Mouse (Mus musculus): Measurements from ENCODE around the gene Eif3a. TPM values are rescaled to one million over a fixed set of nuclear protein-coding genes. Genes with fewer than 3 reads are reported as not detected.

Gene Eif3a
- polyA plus RNA-seq, 1 experiment: 454 TPM

DNA sequence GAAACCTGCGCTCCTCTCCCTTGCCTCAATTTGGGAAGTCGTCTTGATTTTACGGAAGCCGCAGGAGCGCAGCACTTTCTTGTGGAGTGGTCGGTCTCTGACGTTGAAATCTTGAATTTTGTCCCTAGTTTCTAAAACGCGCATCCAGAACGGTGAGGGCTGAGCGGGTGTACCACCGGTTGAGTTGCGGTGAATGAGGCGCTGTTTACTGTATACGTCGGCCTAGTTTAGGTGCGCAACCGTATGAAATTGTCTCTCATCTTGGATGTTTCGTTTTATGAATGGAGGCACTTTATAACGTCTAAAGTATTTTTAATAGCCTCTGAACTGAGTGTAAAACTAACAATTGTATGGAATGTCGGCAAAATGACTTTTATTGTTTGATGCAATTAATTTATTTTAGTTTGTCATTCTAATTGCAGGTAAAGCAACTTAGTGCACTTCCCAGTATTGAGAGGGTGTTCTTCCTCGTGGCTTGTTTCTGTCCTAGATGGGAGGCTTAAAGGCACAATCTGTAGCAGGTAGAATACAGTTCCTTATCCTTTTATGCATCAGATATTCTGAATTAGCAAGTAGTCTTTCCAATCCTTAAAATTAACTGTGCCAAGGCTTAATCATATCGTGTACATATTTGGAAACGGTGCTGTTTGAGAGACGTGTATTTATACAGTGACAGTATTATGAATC, 33.2 kb downstream of the Eif3a start:
- Histone ChIP-seq H3K27me3 (ENCODE audit: control insufficient read depth, insufficient read depth, low read length, poor library complexity, severe bottlenecking) (no peaks in the 10 kb centered on the region), H3K36me3 (ENCODE audit: control insufficient read depth, insufficient read depth, low read length, poor library complexity, severe bottlenecking) (peaks cover 12% of the 10 kb centered on the region), H3K27ac (ENCODE audit: insufficient read depth, low read length) (no peak overlapping the region), H3K9ac (ENCODE audit: low read depth, poor library complexity, severe bottlenecking) (peak overlapping the region; percentile 95), H3K9me3 (replicated peaks; ENCODE audit: control insufficient read depth, insufficient read depth, low read length, poor library complexity, severe bottlenecking) (no peaks in the 10 kb centered on the region), H3K4me3 (ENCODE audit: low read depth, low read length) (peak overlapping the region; percentile 66), H3K4me1 (ENCODE audit: control insufficient read depth, insufficient read depth, low read length) (peaks cover 1% of the 10 kb centered on the region)
- TF ChIP-seq POLR2A (IDR thresholded peaks at IDR 0.05; ENCODE audit: insufficient read depth, low read length): no peak
- TF ChIP-seq CTCF (IDR thresholded peaks at IDR 0.05; ENCODE audit: low read depth, low read length): no peak
- no peak for TF ChIP-seq EP300 (IDR thresholded peaks at IDR 0.05; ENCODE audit: insufficient read depth, low read depth, low read length)

DNA sequence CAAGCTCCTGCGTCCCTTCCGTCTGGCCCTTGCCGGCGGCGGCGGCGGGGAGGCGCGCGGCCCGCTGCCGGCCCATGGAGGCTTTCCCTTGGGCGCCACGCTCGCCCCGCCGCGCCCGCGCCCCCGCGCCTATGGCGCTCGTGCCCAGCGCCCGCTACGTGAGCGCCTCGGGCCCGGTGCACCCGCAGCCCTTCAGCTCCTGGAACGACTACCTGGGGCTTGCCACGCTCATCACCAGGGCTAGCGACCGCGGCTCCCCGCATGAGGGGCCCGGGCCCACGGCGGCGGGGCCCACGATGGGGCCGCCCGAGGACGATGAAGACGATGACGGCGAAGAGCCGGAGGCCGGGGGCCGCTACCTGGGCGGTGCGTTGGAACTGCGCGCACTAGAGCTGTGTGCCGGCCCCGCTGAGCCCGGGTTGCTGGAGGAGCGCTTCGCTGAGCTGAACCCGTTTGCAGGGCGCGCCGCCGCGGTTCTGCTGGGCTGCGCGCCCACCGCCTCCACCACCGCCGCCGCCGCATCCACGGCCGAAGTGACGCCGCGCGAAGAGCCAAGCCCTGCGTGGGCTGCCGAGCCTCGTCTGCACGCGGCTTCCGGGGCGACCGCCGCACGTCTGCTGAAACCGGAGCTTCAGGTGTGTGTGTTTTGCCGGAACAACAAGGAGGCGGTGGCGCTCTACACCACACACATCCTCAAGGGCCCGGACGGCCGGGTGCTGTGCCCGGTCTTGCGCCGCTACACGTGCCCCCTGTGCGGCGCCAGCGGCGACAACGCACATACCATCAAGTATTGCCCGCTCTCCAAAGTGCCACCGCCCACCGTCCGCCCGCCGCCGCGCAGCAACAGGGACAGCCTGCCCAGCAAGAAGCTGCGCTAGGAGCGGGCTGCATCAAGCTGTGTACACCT, 34.0 kb downstream of the Eif3a start:
- Histone ChIP-seq H3K9ac (ENCODE audit: low read depth, poor library complexity, severe bottlenecking) (peak overlapping the region; percentile 95), H3K27ac (ENCODE audit: insufficient read depth, low read length) (peak overlapping the region; percentile 28; the same call in 1 of the 2 replicates), H3K36me3 (ENCODE audit: control insufficient read depth, insufficient read depth, low read length, poor library complexity, severe bottlenecking) (peaks cover 7% of the 10 kb centered on the region), H3K4me3 (ENCODE audit: low read depth, low read length) (peak overlapping the region; percentile 66), H3K4me1 (ENCODE audit: control insufficient read depth, insufficient read depth, low read length) (peaks cover 1% of the 10 kb centered on the region), H3K27me3 (ENCODE audit: control insufficient read depth, insufficient read depth, low read length, poor library complexity, severe bottlenecking) (no peaks in the 10 kb centered on the region), H3K9me3 (replicated peaks; ENCODE audit: control insufficient read depth, insufficient read depth, low read length, poor library complexity, severe bottlenecking) (no peaks in the 10 kb centered on the region)
- TF ChIP-seq POLR2A (IDR thresholded peaks at IDR 0.05; ENCODE audit: insufficient read depth, low read length) (no peak), CTCF (IDR thresholded peaks at IDR 0.05; ENCODE audit: low read depth, low read length) (no peak), EP300 (IDR thresholded peaks at IDR 0.05; ENCODE audit: insufficient read depth, low read depth, low read length) (no peak)

DNA sequence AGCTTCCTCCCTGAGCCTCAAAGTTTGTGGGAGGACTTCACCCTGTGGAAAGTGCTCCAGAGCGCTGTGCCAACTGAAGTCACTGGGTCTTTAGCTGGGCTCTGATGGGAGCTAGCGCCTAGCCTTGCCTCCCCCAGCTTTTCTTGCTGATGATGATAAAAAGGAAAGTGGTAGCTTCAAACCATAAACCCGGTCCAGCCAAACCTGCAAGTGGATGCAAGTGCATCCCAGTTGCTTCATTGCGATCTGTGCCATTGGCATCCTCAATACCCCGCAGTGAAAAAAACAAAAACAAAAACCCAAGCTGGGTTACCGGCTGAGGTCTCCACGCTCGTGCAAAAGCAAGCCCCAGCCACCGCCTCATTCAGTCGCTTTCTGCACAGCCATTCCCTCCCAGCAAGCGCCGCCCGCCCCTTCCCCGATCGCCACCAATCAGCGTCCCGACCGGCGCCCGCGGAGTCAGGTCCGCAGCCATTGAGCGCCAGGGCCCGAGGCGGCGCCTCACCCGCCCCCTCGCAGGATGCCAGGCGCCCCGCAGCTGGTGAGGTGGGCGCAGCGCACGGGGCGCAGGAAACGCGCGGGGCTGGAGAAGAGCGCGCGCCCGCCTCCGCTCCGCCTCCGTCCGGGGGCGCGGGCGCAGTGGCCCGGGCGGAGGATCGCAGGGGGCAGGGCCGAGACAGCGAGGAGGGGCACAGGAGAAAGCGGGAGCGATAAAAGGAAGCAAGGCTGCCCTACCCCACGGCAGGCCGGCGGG, 34.8 kb downstream of the Eif3a start, which contains the start of gene Nanos1:
Nanos1 (plus strand) TSS at position 550 of the 754 bp plus-strand sequence.
- peak within 1 kb of the TSS; percentile 28; the same call in 1 of the 2 replicates for H3K27ac ChIP-seq (ENCODE audit: insufficient read depth, low read length)
- TF ChIP-seq EP300 (IDR thresholded peaks at IDR 0.05; ENCODE audit: insufficient read depth, low read depth, low read length) (no peak), POLR2A (IDR thresholded peaks at IDR 0.05; ENCODE audit: insufficient read depth, low read length) (no peak), CTCF (IDR thresholded peaks at IDR 0.05; ENCODE audit: low read depth, low read length) (no peak)

DNA sequence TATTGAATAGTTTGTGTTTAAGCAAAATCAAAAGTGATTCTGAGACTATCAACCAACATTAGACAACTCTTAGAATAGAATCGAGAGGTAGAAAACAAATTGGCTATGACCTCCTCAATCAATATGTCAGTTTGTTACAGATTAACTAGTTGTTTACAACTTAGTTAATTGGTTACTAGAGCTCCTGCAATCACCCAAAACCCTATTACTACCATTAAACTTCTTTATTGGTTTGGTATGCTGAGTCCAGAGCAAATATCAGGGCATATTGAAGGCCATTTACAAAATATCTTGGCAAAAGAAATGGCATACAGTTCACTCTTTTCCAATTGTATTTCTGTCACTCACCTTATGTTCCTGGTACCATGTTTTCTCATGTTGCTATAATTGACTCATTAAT, 42.7 kb downstream of the Eif3a start:
- Histone ChIP-seq H3K4me1 (ENCODE audit: control insufficient read depth, insufficient read depth, low read length) (no peaks in the 10 kb centered on the region), H3K9me3 (replicated peaks; ENCODE audit: control insufficient read depth, insufficient read depth, low read length, poor library complexity, severe bottlenecking) (no peaks in the 10 kb centered on the region), H3K9ac (ENCODE audit: low read depth, poor library complexity, severe bottlenecking) (no peak overlapping the region), H3K27ac (ENCODE audit: insufficient read depth, low read length) (no peak overlapping the region), H3K27me3 (ENCODE audit: control insufficient read depth, insufficient read depth, low read length, poor library complexity, severe bottlenecking) (0 out of 2 replicates have a peak, but pooled peaks cover 2% of the 10 kb centered on the region), H3K36me3 (ENCODE audit: control insufficient read depth, insufficient read depth, low read length, poor library complexity, severe bottlenecking) (no peaks in the 10 kb centered on the region), H3K4me3 (ENCODE audit: low read depth, low read length) (no peak overlapping the region)
- TF ChIP-seq CTCF (IDR thresholded peaks at IDR 0.05; ENCODE audit: low read depth, low read length): no peak
- no peak for TF ChIP-seq EP300 (IDR thresholded peaks at IDR 0.05; ENCODE audit: insufficient read depth, low read depth, low read length)
- TF ChIP-seq POLR2A (IDR thresholded peaks at IDR 0.05; ENCODE audit: insufficient read depth, low read length): no peak

More for the DNA sequence above, 34.8 kb downstream of the Eif3a start, which contains the start of gene Nanos1:
- Histone ChIP-seq H3K9me3 (replicated peaks; ENCODE audit: control insufficient read depth, insufficient read depth, low read length, poor library complexity, severe bottlenecking) (no peaks in the 10 kb centered on the region), H3K36me3 (ENCODE audit: control insufficient read depth, insufficient read depth, low read length, poor library complexity, severe bottlenecking) (peaks cover 6% of the 10 kb centered on the region), H3K27me3 (ENCODE audit: control insufficient read depth, insufficient read depth, low read length, poor library complexity, severe bottlenecking) (no peaks in the 10 kb centered on the region), H3K4me1 (ENCODE audit: control insufficient read depth, insufficient read depth, low read length) (peaks cover 1% of the 10 kb centered on the region), H3K9ac (ENCODE audit: low read depth, poor library complexity, severe bottlenecking) (peak within 1 kb of the TSS; percentile 95), H3K4me3 (ENCODE audit: low read depth, low read length) (peak within 1 kb of the TSS; percentile 66)

DNA sequence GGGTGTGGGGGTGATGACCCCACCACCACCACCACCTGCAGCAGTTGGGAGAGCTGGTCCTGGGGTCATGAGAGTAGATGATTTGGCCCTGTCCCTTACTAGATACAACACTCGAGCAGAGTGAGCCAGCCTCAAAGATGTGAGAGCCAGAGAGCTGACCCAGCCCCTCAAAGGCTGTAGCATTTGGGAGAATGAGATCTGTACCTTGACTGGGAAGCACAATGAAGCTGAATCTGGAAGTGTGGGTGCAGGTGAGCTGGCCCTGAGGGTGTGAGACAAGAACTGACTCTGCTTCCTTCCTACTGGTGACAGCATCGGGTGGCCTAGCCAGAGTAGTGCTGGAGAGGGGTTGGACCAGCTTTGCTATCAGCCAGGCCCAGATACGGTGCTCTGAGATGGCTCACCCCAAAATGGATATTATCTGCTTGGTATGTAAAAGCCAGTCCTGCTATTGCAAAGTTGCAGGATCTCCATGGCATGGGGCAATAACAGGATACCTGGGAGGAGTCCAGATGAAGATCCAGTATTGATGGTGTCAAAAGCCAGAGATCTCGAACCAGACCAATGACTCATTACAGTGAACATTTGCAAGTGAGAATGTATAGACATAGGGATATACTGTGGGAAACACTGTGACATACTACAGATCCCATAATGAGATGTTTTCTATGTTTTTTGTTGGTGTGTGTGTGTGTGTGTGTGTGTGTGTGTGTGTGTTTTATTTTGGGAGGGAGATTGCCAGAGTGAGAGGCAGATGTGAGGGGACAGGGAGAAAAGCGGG, 46.5 kb downstream of the Eif3a start:
- H3K4me3 ChIP-seq (ENCODE audit: low read depth, low read length): no peak overlapping the region
- no peaks in the 10 kb centered on the region for H3K36me3 ChIP-seq (ENCODE audit: control insufficient read depth, insufficient read depth, low read length, poor library complexity, severe bottlenecking)
- TF ChIP-seq EP300 (IDR thresholded peaks at IDR 0.05; ENCODE audit: insufficient read depth, low read depth, low read length): no peak
- no peak for TF ChIP-seq POLR2A (IDR thresholded peaks at IDR 0.05; ENCODE audit: insufficient read depth, low read length)
- no peak for TF ChIP-seq CTCF (IDR thresholded peaks at IDR 0.05; ENCODE audit: low read depth, low read length)
- no peaks in the 10 kb centered on the region for H3K9me3 ChIP-seq (replicated peaks; ENCODE audit: control insufficient read depth, insufficient read depth, low read length, poor library complexity, severe bottlenecking)
- no peak overlapping the region for H3K9ac ChIP-seq (ENCODE audit: low read depth, poor library complexity, severe bottlenecking)
- H3K4me1 ChIP-seq (ENCODE audit: control insufficient read depth, insufficient read depth, low read length): no peaks in the 10 kb centered on the region
- 0 out of 2 replicates have a peak, but pooled peaks cover 2% of the 10 kb centered on the region for H3K27me3 ChIP-seq (ENCODE audit: control insufficient read depth, insufficient read depth, low read length, poor library complexity, severe bottlenecking)
- H3K27ac ChIP-seq (ENCODE audit: insufficient read depth, low read length): no peak overlapping the region
